30 mouse cellular contexts compared by ENCODE assay signal in the genomic region with DNA sequence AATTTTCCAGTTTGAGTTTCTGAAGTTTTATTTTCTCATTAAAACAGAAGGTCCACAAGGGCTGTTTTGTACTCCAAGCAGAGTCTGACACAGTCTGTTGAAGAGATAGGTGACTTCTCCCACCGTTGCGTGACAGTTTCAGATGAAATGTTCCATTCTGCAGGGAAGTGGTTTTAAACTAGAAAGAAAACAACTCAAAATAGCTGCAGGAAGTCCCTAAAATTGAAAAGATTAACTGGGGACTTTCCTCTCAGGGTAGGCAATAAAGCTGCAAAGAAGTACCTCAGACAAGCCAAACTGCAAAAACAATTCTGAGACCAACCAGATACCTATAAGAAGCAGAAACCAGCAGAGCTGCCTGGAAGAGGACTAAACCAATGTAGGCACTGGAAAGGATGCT.
A peak's percentile ranks its signal among the peaks of the same experiment; 100 is the strongest.
DNase-seq lines count a peak whose midpoint lies in the region; ATAC-seq and TF ChIP-seq lines count a peak whose summit lies in the region.
"Had no signal": no experiment of that assay in that cellular context is flagged by ENCODE, and none has a peak within 500 bp of the region (broad histone marks: within the 10 kb centered on the region; RNA-seq: fewer than 3 reads in every experiment).

No protein-coding gene starts in this region.

- H3K27me3 ChIP-seq in thymus, adult 2 months (ENCODE audit: control insufficient read depth, insufficient read depth, low read length), result no peaks in the 10 kb centered on the region
- no peaks in the 10 kb centered on the region for H3K27me3 ChIP-seq in splenic B cell, adult 2 months (ENCODE audit: control insufficient read depth, insufficient read depth, low read length, poor library complexity, severe bottlenecking)
- no peaks in the 10 kb centered on the region for H3K27me3 ChIP-seq in forebrain, embryonic 14.5 days (replicated peaks; ENCODE audit: control insufficient read depth, insufficient read depth, low read length)
- H3K27me3 ChIP-seq: hindbrain, embryonic 15.5 days; neural tube, embryonic 12.5 days had no signal

- peaks cover 11% of the 10 kb centered on the region for H3K4me1 ChIP-seq in thymus, adult 2 months (replicated peaks; ENCODE audit: control insufficient read depth, insufficient read depth, low read length)
- no peaks in the 10 kb centered on the region for H3K4me1 ChIP-seq in forebrain, embryonic 14.5 days (ENCODE audit: control insufficient read depth, insufficient read depth, low read length)
- H3K4me1 ChIP-seq: hindbrain, embryonic 10.5 days; hindbrain, embryonic 15.5 days; neural tube, embryonic 12.5 days had no signal

- TF ChIP-seq CTCF in thymus, adult 2 months (IDR thresholded peaks at IDR 0.05; ENCODE audit: borderline replicate concordance, control insufficient read depth, extremely low read depth, insufficient read depth, low read length, poor library complexity), result no peak

- no peak for ATAC-seq in forebrain, embryonic 14.5 days
- ATAC-seq in megakaryocyte progenitor cell, adult 5-6 weeks (replicated peaks; ENCODE audit: poor library complexity), result no peak
- ATAC-seq: forebrain, postnatal 0 days; intestine, embryonic 16.5 days; midbrain, embryonic 16.5 days had no signal

- no peaks in the 10 kb centered on the region for H3K9me3 ChIP-seq in forebrain, embryonic 14.5 days (replicated peaks; ENCODE audit: control insufficient read depth, low read length)
- H3K9me3 ChIP-seq: G1E; hindbrain, embryonic 10.5 days; hindbrain, embryonic 15.5 days; neural tube, embryonic 12.5 days had no signal

- no peak for TF ChIP-seq POLR2A in thymus, adult 2 months (IDR thresholded peaks at IDR 0.05; ENCODE audit: control insufficient read depth, extremely low read depth, insufficient read depth, low read length, poor library complexity)

- H3K4me3 ChIP-seq in thymus, adult 2 months (ENCODE audit: control insufficient read depth, insufficient read depth, low read length), result no peak overlapping the region
- no peak overlapping the region for H3K4me3 ChIP-seq in forebrain, embryonic 14.5 days (ENCODE audit: low read depth, low read length)
- H3K4me3 ChIP-seq: erythroblast, embryonic 14.5 days; heart, adult 2 months; hindbrain, embryonic 10.5 days; hindbrain, embryonic 15.5 days; neural tube, embryonic 12.5 days had no signal

- no peak overlapping the region for H3K4me2 ChIP-seq in forebrain, embryonic 14.5 days (ENCODE audit: low read length)
- H3K4me2 ChIP-seq: hindbrain, embryonic 15.5 days; midbrain, embryonic 11.5 days; neural tube, embryonic 12.5 days had no signal

- WGBS in thymus, adult 2 months, result 42% methylated on average over 2 of the region's 2 CpGs
- WGBS in forebrain, embryonic 14.5 days, result 95% methylated on average over 2 of the region's 2 CpGs

- peaks cover 3% of the 10 kb centered on the region; the same call in 1 of the 2 replicates for H3K36me3 ChIP-seq in thymus, adult 2 months (ENCODE audit: control insufficient read depth, insufficient read depth, low read length)
- peaks cover 13% of the 10 kb centered on the region; the same call in 1 of the 2 replicates for H3K36me3 ChIP-seq in splenic B cell, adult 2 months (ENCODE audit: control insufficient read depth, insufficient read depth, low read length, poor library complexity, severe bottlenecking)
- H3K36me3 ChIP-seq in forebrain, embryonic 14.5 days (ENCODE audit: control insufficient read depth, insufficient read depth, low read length), result no peaks in the 10 kb centered on the region
- H3K36me3 ChIP-seq: G1E; hindbrain, embryonic 10.5 days; hindbrain, embryonic 15.5 days; neural tube, embryonic 12.5 days had no signal

- H3K27ac ChIP-seq in thymus, adult 2 months (ENCODE audit: control insufficient read depth, insufficient read depth, low read length), result peak overlapping the region; percentile 82
- no peak overlapping the region for H3K27ac ChIP-seq in forebrain, embryonic 14.5 days (ENCODE audit: low read depth, low read length)
- H3K27ac ChIP-seq: heart, adult 2 months; hindbrain, embryonic 10.5 days; hindbrain, embryonic 15.5 days; kidney, postnatal 0 days; liver, embryonic 14.5 days; neural tube, embryonic 12.5 days had no signal

- no peak for DNase-seq in thymus, adult 2 months
- DNase-seq in thymus, postnatal 14 days, result no peak
- DNase-seq in CD4-positive, CD25-positive, alpha-beta regulatory T cell, adult 2 months (ENCODE audit: low read depth, low spot score), result peak; percentile 55
- peak; percentile 71 for DNase-seq in induced T-regulatory cell, adult 2 months (ENCODE audit: low read depth)
- peak; percentile 84 for DNase-seq in splenic B cell, adult 2 months (ENCODE audit: low read depth, low spot score)
- no peak for DNase-seq in retina, postnatal 1 day
- no peak for DNase-seq in forebrain, embryonic 14.5 days (ENCODE audit: low spot score)
- DNase-seq: adrenal gland, postnatal 25 days; cerebellum, adult 18-20 months; cerebellum, postnatal 10 days; forebrain, postnatal 0 days; gastrocnemius, postnatal 36 days; heart, adult 2 months; heart, postnatal 14 days; kidney, adult 8-10 months; kidney, postnatal 4 days; liver; lung, adult 2 months; lung, postnatal 14 days had no signal

- no peak overlapping the region for H3K9ac ChIP-seq in forebrain, embryonic 14.5 days (ENCODE audit: low read length)
- H3K9ac ChIP-seq: forebrain, postnatal 0 days; hindbrain, embryonic 15.5 days; liver, embryonic 14.5 days; neural tube, embryonic 12.5 days had no signal

Comparison
In these comparisons a context has a peak if more than half of its experiments do, and no peak if none do; other contexts are left out.
1. DNase-seq: peak in CD4-positive, CD25-positive, alpha-beta regulatory T cell, adult 2 months (single experiment), induced T-regulatory cell, adult 2 months (single experiment) and splenic B cell, adult 2 months (single experiment); none in thymus, adult 2 months (single experiment), thymus, postnatal 14 days (single experiment), retina, postnatal 1 day (single experiment) and forebrain, embryonic 14.5 days (single experiment).